Mouse (Mus musculus): Measurements from ENCODE around the gene Cabin1.

Gene Cabin1

GRCm38 (mm10) chr10:75635693-75636055 lies 128.5 kb downstream of the Cabin1 start:
- DNase-seq (ENCODE audit: low read depth) = peak; percentile 69

GRCm38 (mm10) chr10:75635019-75635692 lies 129.0 kb downstream of the Cabin1 start:
- no peak for DNase-seq (ENCODE audit: low read depth)

- DNase-seq (ENCODE audit: low read depth) = no peak
Observed at GRCm38 (mm10) chr10:75634610-75635009, 129.5 kb downstream of the Cabin1 start.

GRCm38 (mm10) chr10:75633576-75634139 lies 130.5 kb downstream of the Cabin1 start:
- no peak for DNase-seq (ENCODE audit: low read depth)

- no peak for DNase-seq (ENCODE audit: low read depth)
Observed at GRCm38 (mm10) chr10:75633048-75633447, 131.1 kb downstream of the Cabin1 start.

GRCm38 (mm10) chr10:75632633-75633032 lies 131.5 kb downstream of the Cabin1 start:
- DNase-seq (ENCODE audit: low read depth) = no peak

GRCm38 (mm10) chr10:75627490-75627889 lies 136.7 kb downstream of the Cabin1 start:
- DNase-seq (ENCODE audit: low read depth) = no peak

- DNase-seq (ENCODE audit: low read depth) = no peak
Observed at GRCm38 (mm10) chr10:75626991-75627390, 137.2 kb downstream of the Cabin1 start.

- DNase-seq (ENCODE audit: low read depth) = no peak
Observed at GRCm38 (mm10) chr10:75625920-75626319, 138.2 kb downstream of the Cabin1 start.

GRCm38 (mm10) chr10:75620818-75621217 lies 143.3 kb downstream of the Cabin1 start:
- DNase-seq (ENCODE audit: low read depth) = no peak

- no peak for DNase-seq (ENCODE audit: low read depth)
Observed at GRCm38 (mm10) chr10:75616044-75616443, 148.1 kb downstream of the Cabin1 start.

GRCm38 (mm10) chr10:75610486-75610885 lies 153.7 kb downstream of the Cabin1 start:
- no peak for DNase-seq (ENCODE audit: low read depth)

- no peak for DNase-seq (ENCODE audit: low read depth)
Observed at GRCm38 (mm10) chr10:75608975-75609374, 155.2 kb downstream of the Cabin1 start.

GRCm38 (mm10) chr10:75607253-75607652 lies 156.9 kb downstream of the Cabin1 start:
- no peak for DNase-seq (ENCODE audit: low read depth)

- DNase-seq (ENCODE audit: low read depth) = no peak
Observed at GRCm38 (mm10) chr10:75605162-75605846, 158.8 kb downstream of the Cabin1 start.

GRCm38 (mm10) chr10:75600189-75600730 lies 163.9 kb downstream of the Cabin1 start:
- DNase-seq (ENCODE audit: low read depth) = no peak
